Mouse (Mus musculus): ENCODE data around the gene Mapk1ip1l. TPM values are rescaled to one million over a fixed set of nuclear protein-coding genes. Genes with fewer than 3 reads are reported as not detected.

Gene Mapk1ip1l
- total RNA-seq, 2 experiments from 2014 or later = 62.3 to 72.8 TPM

DNA sequence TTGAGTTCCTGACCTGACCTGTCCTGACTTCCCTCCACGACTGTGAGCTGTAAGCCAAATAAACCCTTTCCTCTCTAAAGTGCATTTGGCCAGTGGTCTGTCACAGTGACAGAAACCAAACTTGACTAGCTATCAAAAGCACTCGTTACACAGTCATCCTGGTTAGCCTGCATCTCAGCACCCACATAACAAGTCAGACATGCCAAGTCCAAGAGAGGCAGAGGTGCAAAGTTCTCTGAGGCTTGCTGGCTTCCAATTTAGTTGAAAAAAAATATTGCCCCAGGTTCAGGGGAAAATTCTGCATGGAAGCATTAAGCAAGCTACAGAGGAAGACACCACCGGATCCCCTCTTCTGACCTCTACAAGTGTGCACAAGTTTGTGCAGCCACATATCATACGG is 55.2 kb downstream of the Mapk1ip1l start:
- no peak for DNase-seq (ENCODE audit: low spot score in 2 of 2)
- intact Hi-C loops (cut with DNase I) = no loop called here

DNA sequence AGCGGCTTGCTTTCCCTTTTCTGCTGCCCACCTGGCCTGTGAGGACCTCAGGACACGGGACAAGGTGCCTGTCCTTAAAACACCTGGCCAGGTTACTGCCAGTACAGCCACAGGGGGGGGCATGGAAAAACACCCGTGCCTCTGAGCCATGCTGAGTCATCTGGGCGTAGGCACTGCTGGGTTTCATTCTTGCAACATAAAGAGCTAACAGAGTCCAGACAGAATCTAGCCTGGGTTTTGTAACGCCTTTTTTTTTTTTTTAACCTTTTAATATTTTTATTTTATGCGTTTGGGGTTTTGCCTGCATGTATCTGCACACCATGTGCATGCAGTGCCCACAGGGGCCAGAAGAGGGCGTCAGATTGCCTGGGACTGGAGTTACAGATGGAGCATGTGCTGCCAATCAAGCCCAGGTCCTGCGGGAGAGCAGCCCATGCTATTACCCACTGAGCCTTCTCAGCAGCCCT is 56.1 kb downstream of the Mapk1ip1l start:
- DNase-seq (ENCODE audit: low spot score in 2 of 2) = no peak
- intact Hi-C loops (cut with DNase I) = no loop called here

DNA sequence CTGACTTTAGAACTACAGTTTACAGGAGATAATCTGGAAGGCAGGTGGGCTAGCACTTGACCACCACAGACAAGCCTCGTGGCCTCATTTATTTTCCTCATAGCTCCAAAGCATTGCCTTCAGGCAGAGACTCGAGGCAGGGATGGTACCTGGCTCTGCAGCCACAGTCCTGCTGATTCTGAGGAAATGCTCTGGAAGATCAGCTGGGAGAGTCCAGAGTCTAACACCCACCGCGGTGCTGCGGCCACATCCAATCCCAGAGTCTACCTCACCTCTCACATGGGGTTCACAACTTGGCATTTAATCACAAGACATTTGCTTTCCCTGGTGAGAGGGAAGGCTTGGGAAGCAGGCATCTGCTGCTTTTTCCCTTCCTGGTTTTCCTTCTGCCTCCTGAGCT is 56.9 kb downstream of the Mapk1ip1l start:
- DNase-seq (ENCODE audit: low spot score in 2 of 2) = no peak
- intact Hi-C loops (cut with DNase I) = no loop called here

DNA sequence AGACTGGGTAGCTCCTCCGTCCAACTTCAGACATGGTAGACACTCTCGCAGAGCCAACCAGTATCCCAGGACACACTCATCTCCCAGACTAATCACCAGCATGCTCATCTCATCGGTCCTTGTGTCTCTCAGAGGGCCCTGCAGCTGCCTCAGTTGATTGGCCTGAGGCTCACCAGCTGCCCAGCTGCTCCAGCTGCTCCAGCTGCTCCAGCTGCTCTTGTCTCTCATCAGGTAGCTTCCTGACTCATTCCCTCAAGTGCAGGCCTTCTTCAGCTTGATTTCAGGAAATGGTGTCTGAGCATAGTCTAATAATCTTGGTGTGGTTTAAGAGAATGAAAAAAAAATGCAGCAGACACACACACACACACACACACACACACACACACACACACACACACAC is 58.6 kb downstream of the Mapk1ip1l start:
- intact Hi-C loops (cut with DNase I) = no loop called here
- DNase-seq (ENCODE audit: low spot score in 2 of 2) = no peak

DNA sequence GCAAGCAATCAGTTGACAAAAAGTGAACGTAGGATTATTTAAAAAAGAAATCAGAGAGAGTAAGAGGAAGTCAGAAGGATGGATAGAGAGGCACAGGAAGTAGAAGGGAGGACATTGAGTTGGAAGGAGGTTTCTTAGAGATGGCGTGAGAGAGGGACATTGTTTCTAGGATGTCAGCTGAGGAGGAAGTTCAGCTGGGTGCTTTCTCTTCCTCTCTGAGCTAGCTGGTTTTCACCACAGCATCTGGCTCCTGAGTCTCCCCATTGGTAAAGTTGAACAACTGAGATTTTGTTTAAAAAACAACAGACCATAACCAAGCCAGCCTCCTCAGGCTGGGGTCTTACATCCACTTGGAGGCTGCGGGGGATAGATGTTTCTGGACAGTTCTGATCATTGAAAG is 61.5 kb downstream of the Mapk1ip1l start:
- intact Hi-C loops (cut with DNase I) = no loop called here
- no peak for DNase-seq (ENCODE audit: low spot score in 2 of 2)

DNA sequence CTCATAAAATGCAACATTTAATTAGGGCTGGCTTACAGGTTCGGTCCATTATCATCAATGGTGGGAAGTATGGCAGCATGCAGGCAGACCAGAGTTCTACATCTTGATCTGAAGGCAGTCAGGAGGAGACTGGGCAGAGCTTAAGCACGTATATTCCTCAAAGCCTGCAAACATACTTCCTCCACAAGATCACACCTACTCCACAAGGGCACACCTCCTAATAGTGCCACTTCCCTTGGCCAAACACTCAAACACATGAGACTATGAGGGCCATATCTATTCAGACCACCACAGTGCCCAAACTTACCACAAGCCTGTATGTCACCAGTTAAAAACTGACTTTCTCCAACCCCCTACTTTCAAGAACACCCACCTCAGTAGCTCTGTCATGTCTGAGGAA is 63.4 kb downstream of the Mapk1ip1l start:
- no peak for DNase-seq (ENCODE audit: low spot score in 2 of 2)
- intact Hi-C loops (cut with DNase I) = no loop called here

DNA sequence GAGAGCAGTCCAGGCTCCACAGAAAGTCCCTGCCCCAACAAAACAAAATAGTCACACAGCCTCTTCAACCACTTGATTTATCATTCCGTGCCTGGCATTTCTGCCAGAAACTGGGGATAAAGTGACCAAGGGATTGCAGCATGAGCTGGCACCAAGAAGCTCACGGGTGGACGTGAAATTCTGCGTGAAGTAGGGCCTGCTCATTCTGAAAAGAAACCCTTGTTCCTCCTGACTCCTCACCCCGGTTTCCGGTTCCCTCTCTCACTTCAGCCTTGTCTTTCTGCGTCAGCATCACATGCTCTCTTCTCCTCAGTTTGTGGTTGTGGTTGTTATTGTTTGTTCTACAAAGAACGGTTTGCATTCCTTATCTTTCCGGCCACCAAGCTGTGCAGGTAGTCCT is 63.8 kb downstream of the Mapk1ip1l start:
- intact Hi-C loops (cut with DNase I) = no loop called here

DNA sequence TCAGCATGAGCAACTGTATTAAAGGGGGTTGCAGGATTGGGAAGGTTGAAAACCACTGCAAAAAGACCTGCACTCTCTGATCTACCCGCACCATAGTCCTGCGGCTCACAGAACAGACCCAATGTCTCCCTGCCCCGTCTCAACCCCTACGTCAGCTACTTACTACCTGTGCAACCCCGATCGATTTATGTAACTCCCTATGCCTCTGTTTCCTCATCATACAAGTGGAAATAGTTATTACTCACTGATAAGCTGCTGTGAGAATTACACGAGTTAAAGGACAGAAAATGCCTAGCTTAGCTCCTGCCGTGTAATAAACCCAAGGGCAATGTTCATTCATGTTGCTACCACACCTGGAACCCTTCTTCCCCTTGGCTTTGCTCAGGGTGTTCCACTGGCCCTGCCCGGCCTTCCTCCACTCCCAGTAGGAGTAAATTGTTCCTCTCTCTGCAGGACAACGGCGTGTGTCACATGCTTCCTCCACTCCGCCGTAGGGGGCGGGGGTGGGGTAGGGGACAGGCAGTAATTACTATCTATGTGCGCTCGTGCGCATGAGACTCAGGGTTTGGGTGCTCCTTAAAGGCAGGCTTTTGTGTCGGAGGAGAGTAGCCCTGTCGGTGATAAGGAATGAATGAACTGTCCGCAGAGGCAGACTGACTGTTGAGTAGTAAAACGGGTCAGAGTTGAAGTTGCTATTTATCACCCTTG is 66.8 kb downstream of the Mapk1ip1l start:
- intact Hi-C loops (cut with DNase I) = no loop called here
- DNase-seq (ENCODE audit: low spot score in 2 of 2) = no peak

More for the DNA sequence above, 63.8 kb downstream of the Mapk1ip1l start:
- DNase-seq (ENCODE audit: low spot score in 2 of 2) = no peak

DNA sequence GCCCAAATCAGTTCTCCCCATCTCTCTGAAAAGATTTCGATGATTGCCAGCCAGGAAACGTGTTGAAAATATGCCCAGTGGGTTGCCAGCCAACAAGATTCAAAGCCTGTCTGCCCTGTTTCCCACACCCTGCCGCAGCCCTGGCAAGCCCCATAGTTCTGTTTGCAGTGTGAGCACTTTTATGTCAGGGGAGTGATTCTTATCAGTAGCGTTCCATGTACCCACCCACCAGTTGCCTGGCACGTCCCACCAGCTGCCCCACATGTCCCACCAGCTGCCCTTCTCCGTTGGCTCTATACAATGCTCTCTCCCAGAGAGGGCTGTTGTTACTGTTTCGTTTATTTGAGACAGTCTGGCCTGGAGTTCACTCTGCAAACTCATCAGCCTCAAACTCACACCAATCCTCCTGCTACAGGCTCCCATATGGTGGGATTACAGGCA is 68.8 kb downstream of the Mapk1ip1l start:
- DNase-seq (ENCODE audit: low spot score in 2 of 2) = peak; percentile 47 to 69
- intact Hi-C loops (cut with DNase I) = no loop called here

DNA sequence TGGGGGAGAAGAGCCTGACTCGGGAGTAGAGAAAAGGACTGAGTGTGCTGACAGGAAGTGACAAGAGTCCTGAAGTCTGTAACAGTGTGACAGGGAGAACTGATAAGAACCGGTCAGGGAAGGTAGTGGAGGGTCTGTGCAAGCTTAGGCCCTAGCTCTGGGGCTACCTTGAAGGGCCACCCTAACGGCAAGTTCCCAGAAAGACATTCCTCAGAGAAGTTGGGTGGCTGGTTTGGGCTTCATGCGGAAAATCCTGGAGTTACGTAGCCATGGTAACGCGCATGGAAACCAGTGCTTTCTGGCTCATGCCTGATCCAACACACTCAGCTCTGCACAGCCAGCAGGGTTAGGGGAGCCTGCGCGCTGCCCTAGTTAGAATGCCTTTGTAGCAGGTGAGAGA is 69.4 kb downstream of the Mapk1ip1l start, which contains the start of gene Lgals3:
TSS of gene Lgals3 (plus strand) at position 291 of the 400 bp plus-strand sequence.
- intact Hi-C loops (cut with DNase I) = no loop called here
- peak; percentile 65 to 87 for DNase-seq (ENCODE audit: low spot score in 2 of 2)

DNA sequence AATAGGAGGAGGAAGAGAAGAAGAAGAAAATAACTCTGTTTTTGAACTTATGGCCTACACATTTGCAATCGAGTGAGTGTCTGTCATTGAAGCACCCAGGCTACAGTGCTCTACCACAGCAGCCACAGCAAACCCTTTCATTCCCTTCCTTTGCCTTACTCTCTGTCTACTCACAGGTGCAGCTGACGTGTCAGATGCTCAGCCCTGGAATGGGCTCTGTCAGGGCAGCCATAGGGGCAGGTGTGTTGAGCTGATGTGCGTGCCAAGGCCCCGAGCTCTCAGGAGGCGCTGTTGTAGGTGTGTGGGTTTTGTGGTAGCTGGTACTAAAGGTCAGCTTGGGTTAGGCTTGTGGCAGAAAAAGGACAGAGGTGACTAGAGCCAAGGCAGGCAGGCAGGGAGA is 71.7 kb downstream of the Mapk1ip1l start:
- DNase-seq (ENCODE audit: low spot score in 2 of 2) = no peak
- intact Hi-C loops (cut with DNase I) = no loop called here

DNA sequence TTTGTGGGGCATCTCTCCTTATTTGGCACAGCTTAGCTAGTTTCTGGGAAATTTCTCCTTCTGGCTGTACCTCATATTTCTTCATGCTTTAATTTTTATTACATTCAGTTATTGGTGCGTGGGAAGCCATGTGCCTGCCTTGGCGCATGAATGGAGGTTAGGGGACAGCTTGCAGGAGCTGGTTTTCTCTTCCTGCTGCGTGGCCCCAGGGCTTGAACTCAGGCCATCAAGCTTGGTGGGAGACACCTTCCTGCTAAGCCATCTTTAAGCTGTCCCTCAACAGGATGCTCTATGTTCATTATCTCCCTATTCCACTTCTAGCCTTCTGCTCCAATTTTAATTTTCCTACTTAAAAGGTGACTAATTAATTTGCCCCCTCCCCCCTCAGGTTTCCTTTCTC is 72.7 kb downstream of the Mapk1ip1l start:
- DNase-seq (ENCODE audit: low spot score in 2 of 2) = no peak
- intact Hi-C loops (cut with DNase I) = no loop called here

DNA sequence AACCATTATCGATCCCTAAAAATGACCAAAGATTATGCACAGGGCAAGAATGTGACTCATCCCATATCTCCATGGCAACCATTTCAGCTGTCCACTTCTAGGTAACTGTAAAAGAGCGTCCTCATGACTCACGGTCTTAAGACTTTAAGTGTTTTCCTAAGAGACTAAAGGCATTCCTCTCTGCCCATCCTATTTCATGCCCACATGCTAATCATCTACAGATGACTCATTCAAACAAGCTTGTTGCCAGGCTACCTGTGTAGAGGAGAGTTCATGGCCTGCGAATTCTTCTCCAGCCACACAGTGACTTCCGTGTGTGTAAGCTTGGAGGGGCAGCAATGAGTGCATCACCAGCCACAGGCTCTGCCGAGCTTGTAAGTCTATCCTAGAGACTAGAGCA is 73.6 kb downstream of the Mapk1ip1l start:
- no peak for DNase-seq (ENCODE audit: low spot score in 2 of 2)
- intact Hi-C loops (cut with DNase I) = no loop called here

Other genes starting within 250 kb of the Mapk1ip1l start
- gene Gch1, start 108.9 kb upstream of the Mapk1ip1l start, total RNA-seq (2021) = 1 to 10 TPM; 1.3 to 1.4 TPM
- gene Wdhd1, start 21.4 kb upstream of the Mapk1ip1l start, total RNA-seq (2021) = 1 to 10 TPM; 4.9 to 7.4 TPM
- 10 to 100 TPM; 10.1 to 10.5 TPM for gene Socs4, start 21.3 kb upstream of the Mapk1ip1l start, total RNA-seq (2021)
- gene Lgals3, start 69.5 kb downstream of the Mapk1ip1l start, total RNA-seq (2021) = under 1 TPM; 0.34 to 0.75 TPM
- gene Dlgap5, start 120.1 kb downstream of the Mapk1ip1l start, total RNA-seq (2021) = 1 to 10 TPM in 1 of 2 experiments, under 1 TPM in 1; 0.85 to 1.2 TPM
- gene Fbxo34, start 152.2 kb downstream of the Mapk1ip1l start, total RNA-seq (2021) = 10 to 100 TPM; 88.7 to 90.9 TPM